Mouse (Mus musculus): ENCODE data around the gene Cldn9. TPM values are rescaled to one million over a fixed set of nuclear protein-coding genes. Genes with fewer than 3 reads are reported as not detected.

The Cldn9 gene
- polyA plus RNA-seq, 1 experiment from 2014 or later, result 3.1 TPM

- Histone ChIP-seq H3K9me3 (replicated peaks) (no peaks in the 10 kb centered on the region), H3K4me1 (peaks cover 12% of the 10 kb centered on the region), H3K27ac (replicated peaks) (no peak overlapping the region), H3K4me3 (no peak overlapping the region), H3K36me3 (no peaks in the 10 kb centered on the region), H3K27me3 (ENCODE audit: low read depth, poor library complexity, severe bottlenecking) (peaks cover 39% of the 10 kb centered on the region)
- 86% methylated on average over 9 of the region's 9 CpGs for WGBS
- DNase-seq (ENCODE audit: low spot score), result no peak
Observed at GRCm38 (mm10) chr17:23703301-23703700, 19.5 kb upstream of the Cldn9 start.

DNA sequence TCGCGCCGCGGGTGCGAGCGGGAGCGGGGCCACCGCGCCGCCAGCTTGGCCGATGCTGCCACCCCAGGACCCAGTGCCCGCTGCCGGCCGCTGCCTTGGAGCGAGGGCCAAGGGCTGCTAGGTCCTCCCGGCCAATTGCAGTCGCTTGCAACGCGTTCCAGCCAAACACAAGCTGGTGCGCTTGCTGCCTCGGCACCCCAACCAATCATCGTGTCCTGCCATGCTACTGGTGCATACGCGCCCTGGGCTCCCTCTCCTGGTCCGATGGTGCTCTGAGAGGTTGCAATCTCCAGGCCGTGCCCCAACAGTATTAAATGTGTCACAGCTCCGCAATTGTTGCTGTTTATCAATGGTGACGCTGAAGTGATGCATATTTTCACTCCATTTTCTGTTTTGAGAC, 16.3 kb upstream of the Cldn9 start:
- DNase-seq (ENCODE audit: low spot score), result peak; percentile 88
- WGBS, result 2% methylated on average over 26 of the region's 28 CpGs
- peak overlapping the region; percentile 49; the same call in 1 of the 2 replicates for H3K27ac ChIP-seq (replicated peaks)

GRCm38 (mm10) chr17:23699131-23700077, 15.6 kb upstream of the Cldn9 start:
- Histone ChIP-seq H3K36me3 (no peaks in the 10 kb centered on the region), H3K4me1 (peaks cover 16% of the 10 kb centered on the region), H3K27me3 (ENCODE audit: low read depth, poor library complexity, severe bottlenecking) (peaks cover 60% of the 10 kb centered on the region), H3K9me3 (replicated peaks) (no peaks in the 10 kb centered on the region), H3K27ac (replicated peaks) (peak overlapping the region; percentile 49; the same call in 1 of the 2 replicates), H3K4me3 (peak overlapping the region; percentile 80)
- WGBS, result under 1% methylated on average over 100 of the region's 101 CpGs
- peak; percentile 41 for DNase-seq (ENCODE audit: low spot score)

More for the DNA sequence above, 16.3 kb upstream of the Cldn9 start:
- H3K4me3 ChIP-seq, result peak overlapping the region; percentile 80
- peaks cover 16% of the 10 kb centered on the region for H3K4me1 ChIP-seq
- H3K9me3 ChIP-seq (replicated peaks), result no peaks in the 10 kb centered on the region
- no peaks in the 10 kb centered on the region for H3K36me3 ChIP-seq
- H3K27me3 ChIP-seq (ENCODE audit: low read depth, poor library complexity, severe bottlenecking), result peaks cover 60% of the 10 kb centered on the region

GRCm38 (mm10) chr17:23695801-23696200, 12.0 kb upstream of the Cldn9 start:
- 23% methylated on average over 3 of the region's 3 CpGs for WGBS
- peaks cover 16% of the 10 kb centered on the region for H3K4me1 ChIP-seq
- peaks cover 45% of the 10 kb centered on the region for H3K27me3 ChIP-seq (ENCODE audit: low read depth, poor library complexity, severe bottlenecking)
- DNase-seq (ENCODE audit: low spot score), result no peak
- H3K27ac ChIP-seq (replicated peaks), result no peak overlapping the region
- no peak overlapping the region for H3K4me3 ChIP-seq
- no peaks in the 10 kb centered on the region for H3K36me3 ChIP-seq
- no peaks in the 10 kb centered on the region for H3K9me3 ChIP-seq (replicated peaks)

GRCm38 (mm10) chr17:23694491-23694890, 10.7 kb upstream of the Cldn9 start:
- Histone ChIP-seq H3K9me3 (replicated peaks) (no peaks in the 10 kb centered on the region), H3K36me3 (no peaks in the 10 kb centered on the region), H3K27ac (replicated peaks) (no peak overlapping the region), H3K4me3 (no peak overlapping the region), H3K27me3 (ENCODE audit: low read depth, poor library complexity, severe bottlenecking) (peaks cover 33% of the 10 kb centered on the region), H3K4me1 (peaks cover 11% of the 10 kb centered on the region)
- no peak for DNase-seq (ENCODE audit: low spot score)
- 69% methylated on average over 1 of the region's 1 CpGs for WGBS

GRCm38 (mm10) chr17:23683226-23683625, 600 bp downstream of the Cldn9 start:
- WGBS, result 17% methylated on average over 15 of the region's 15 CpGs
- H3K36me3 ChIP-seq, result no peaks in the 10 kb centered on the region
- peak overlapping the region; percentile 26; the same call in 1 of the 2 replicates for H3K4me3 ChIP-seq
- 0 out of 2 replicates have a peak overlapping the region, but pooled peaks have one; percentile 28 for H3K27ac ChIP-seq (replicated peaks)
- no peak for DNase-seq (ENCODE audit: low spot score)
- peaks cover 35% of the 10 kb centered on the region for H3K4me1 ChIP-seq
- H3K9me3 ChIP-seq (replicated peaks), result no peaks in the 10 kb centered on the region
- H3K27me3 ChIP-seq (ENCODE audit: low read depth, poor library complexity, severe bottlenecking), result peaks cover 72% of the 10 kb centered on the region

DNA sequence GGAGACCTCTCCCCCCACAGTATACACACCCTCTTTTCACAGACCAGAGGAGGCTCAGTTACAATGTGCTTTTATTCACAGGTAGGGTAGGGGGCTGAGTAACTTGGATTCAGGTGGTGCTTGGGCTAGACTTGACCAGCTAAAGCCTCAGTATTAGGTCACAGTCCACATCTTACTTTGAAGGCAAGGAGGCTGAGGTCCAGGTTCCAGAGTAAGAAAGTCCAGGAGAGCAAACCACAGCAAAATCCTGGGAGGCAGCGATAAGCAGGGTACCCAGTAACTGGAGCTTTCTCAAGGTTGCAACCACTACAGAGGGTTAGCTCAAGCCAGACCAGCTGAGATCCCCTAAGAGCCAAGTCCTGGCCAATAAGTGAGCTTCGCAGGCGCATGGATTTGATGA, 1.3 kb downstream of the Cldn9 start:
- Histone ChIP-seq H3K36me3 (no peaks in the 10 kb centered on the region), H3K27me3 (ENCODE audit: low read depth, poor library complexity, severe bottlenecking) (peaks cover 79% of the 10 kb centered on the region), H3K4me1 (peaks cover 38% of the 10 kb centered on the region), H3K9me3 (replicated peaks) (no peaks in the 10 kb centered on the region), H3K27ac (replicated peaks) (no peak overlapping the region), H3K4me3 (no peak overlapping the region)
- 73% methylated on average over 3 of the region's 3 CpGs for WGBS
- no peak for DNase-seq (ENCODE audit: low spot score)

GRCm38 (mm10) chr17:23682092-23682491, 1.7 kb downstream of the Cldn9 start:
- Histone ChIP-seq H3K27me3 (ENCODE audit: low read depth, poor library complexity, severe bottlenecking) (peaks cover 82% of the 10 kb centered on the region), H3K4me1 (peaks cover 42% of the 10 kb centered on the region), H3K4me3 (no peak overlapping the region), H3K36me3 (no peaks in the 10 kb centered on the region), H3K27ac (replicated peaks) (no peak overlapping the region), H3K9me3 (replicated peaks) (no peaks in the 10 kb centered on the region)
- no peak for DNase-seq (ENCODE audit: low spot score)
- WGBS, result 71% methylated on average over 4 of the region's 4 CpGs

DNA sequence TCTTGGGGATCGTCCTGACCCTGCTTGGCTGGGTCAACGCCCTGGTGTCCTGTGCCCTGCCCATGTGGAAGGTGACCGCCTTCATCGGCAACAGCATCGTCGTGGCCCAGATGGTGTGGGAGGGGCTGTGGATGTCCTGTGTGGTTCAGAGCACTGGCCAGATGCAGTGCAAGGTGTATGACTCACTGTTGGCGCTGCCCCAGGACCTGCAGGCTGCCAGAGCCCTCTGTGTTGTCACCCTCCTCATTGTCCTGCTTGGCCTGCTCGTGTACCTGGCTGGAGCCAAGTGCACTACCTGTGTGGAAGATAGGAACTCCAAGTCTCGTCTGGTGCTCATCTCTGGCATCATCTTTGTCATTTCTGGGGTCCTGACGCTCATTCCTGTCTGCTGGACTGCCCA, 2.7 kb downstream of the Cldn9 start:
- Histone ChIP-seq H3K4me3 (no peak overlapping the region), H3K27me3 (ENCODE audit: low read depth, poor library complexity, severe bottlenecking) (peaks cover 92% of the 10 kb centered on the region), H3K36me3 (no peaks in the 10 kb centered on the region), H3K4me1 (peaks cover 52% of the 10 kb centered on the region), H3K9me3 (replicated peaks) (no peaks in the 10 kb centered on the region), H3K27ac (replicated peaks) (no peak overlapping the region)
- no peak for DNase-seq (ENCODE audit: low spot score)
- WGBS, result 81% methylated on average over 10 of the region's 10 CpGs

GRCm38 (mm10) chr17:23680336-23680735, 3.5 kb downstream of the Cldn9 start:
- no peak overlapping the region for H3K27ac ChIP-seq (replicated peaks)
- no peak for DNase-seq (ENCODE audit: low spot score)
- no peaks in the 10 kb centered on the region for H3K36me3 ChIP-seq
- H3K4me1 ChIP-seq, result peaks cover 60% of the 10 kb centered on the region
- H3K4me3 ChIP-seq, result no peak overlapping the region
- peaks cover 98% of the 10 kb centered on the region for H3K27me3 ChIP-seq (ENCODE audit: low read depth, poor library complexity, severe bottlenecking)
- no peaks in the 10 kb centered on the region for H3K9me3 ChIP-seq (replicated peaks)
- WGBS, result 75% methylated on average over 9 of the region's 9 CpGs

DNA sequence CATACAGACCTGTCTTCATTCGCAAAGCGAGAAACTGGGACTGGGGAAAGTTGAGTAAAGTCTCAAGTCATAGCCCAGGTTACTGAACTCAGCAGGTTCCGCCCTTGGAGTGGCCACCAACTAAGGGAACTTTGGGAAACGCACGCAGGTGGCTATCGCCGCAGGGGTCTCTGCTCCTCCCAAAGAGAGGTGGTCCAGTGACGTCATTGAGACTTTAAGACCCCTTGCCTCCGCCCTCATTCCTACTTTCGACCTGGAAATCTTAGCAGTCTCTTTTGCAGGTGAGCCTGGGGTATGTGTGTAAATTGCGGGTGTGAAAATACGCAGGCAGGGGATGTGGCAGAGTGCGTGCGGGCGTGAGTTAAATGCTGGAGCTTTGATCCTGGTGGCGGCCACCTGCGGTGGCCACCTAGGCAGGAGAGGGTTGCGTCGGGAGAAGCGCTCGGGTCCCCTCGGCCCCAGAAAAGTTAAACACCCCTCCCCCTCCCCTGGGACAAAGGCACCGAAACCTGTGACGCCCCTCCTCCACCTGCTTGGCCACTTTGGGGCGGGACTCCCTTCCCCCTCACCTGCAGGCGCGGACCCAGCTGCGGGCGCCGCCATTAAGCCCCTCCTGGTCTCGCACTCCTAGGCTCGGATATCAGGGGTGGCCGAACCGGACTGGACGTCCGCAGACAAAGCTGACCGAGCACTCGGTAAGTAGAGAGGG, 4.5 kb downstream of the Cldn9 start, which contains the start of gene Cldn6:
Gene Cldn6, plus strand, starts transcription at position 123 of the 709 bp plus-strand sequence.
- peak within 1 kb of the TSS; percentile 44 for H3K4me3 ChIP-seq
- DNase-seq (ENCODE audit: low spot score), result no peak

DNA sequence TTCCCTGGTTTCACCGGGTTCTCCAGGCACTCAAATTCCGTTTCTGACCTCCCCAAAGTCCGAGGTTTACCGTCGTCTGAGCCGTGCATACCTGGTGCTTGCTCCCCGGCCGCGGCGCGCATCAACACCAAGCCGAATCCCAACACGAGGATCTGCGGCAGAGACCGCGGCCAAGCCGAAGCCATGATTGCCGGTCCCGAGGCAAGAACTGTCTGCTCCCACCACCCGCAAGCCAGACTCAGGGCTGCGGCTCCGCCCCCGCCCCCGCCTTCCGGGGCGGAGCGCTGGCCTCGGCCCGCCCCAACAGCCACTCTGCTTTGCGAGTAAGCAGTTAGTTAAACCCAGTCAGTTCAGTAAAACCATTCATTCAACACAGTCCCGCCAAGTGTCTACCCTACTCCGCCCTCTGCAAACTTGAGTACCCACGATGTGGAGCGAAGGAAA, 6.6 kb downstream of the Cldn9 start, which contains the start of gene Tnfrsf12a:
Gene Tnfrsf12a, minus strand, starts transcription at position 233 of the 444 bp plus-strand sequence.
- peak; percentile 84 for DNase-seq (ENCODE audit: low spot score)
- under 1% methylated on average over 34 of the region's 34 CpGs for WGBS
- Histone ChIP-seq H3K36me3 (no peaks in the 10 kb centered on the region), H3K4me3 (peak within 1 kb of the TSS; percentile 67), H3K4me1 (peaks cover 63% of the 10 kb centered on the region), H3K27me3 (ENCODE audit: low read depth, poor library complexity, severe bottlenecking) (peaks cover 82% of the 10 kb centered on the region), H3K27ac (replicated peaks) (peak within 1 kb of the TSS; percentile 59), H3K9me3 (replicated peaks) (no peaks in the 10 kb centered on the region)

More for the DNA sequence above, 4.5 kb downstream of the Cldn9 start, which contains the start of gene Cldn6:
- peaks cover 65% of the 10 kb centered on the region for H3K4me1 ChIP-seq
- WGBS, result 1% methylated on average over 38 of the region's 38 CpGs
- H3K36me3 ChIP-seq, result no peaks in the 10 kb centered on the region
- H3K27ac ChIP-seq (replicated peaks), result no peak within 1 kb of the TSS
- peaks cover 98% of the 10 kb centered on the region for H3K27me3 ChIP-seq (ENCODE audit: low read depth, poor library complexity, severe bottlenecking)
- no peaks in the 10 kb centered on the region for H3K9me3 ChIP-seq (replicated peaks)
